18 mouse cellular contexts compared by ENCODE assay signal in genomic region chr15:7064992-7065523, GRCm38 (mm10).
"Had no signal": no experiment of that assay in that cellular context is flagged by ENCODE, and none has a peak within 500 bp of the region (broad histone marks: within the 10 kb centered on the region; RNA-seq: fewer than 3 reads in every experiment).

No protein-coding gene starts in this region.

- H3K4me2 ChIP-seq: limb, embryonic 12.5 days; liver, embryonic 12.5 days; liver, embryonic 15.5 days; lung, embryonic 15.5 days; midbrain, embryonic 11.5 days; neural tube, embryonic 13.5 days had no signal

- H3K27me3 ChIP-seq: limb, embryonic 12.5 days; liver, embryonic 15.5 days; lung, embryonic 15.5 days; neural tube, embryonic 13.5 days had no signal

- ATAC-seq: liver, embryonic 12.5 days had no signal

- H3K36me3 ChIP-seq: limb, embryonic 12.5 days; liver, embryonic 12.5 days; liver, embryonic 15.5 days; lung, embryonic 15.5 days; neural tube, embryonic 13.5 days had no signal

- H3K9ac ChIP-seq: limb, embryonic 12.5 days; liver, embryonic 12.5 days; liver, embryonic 15.5 days; lung, embryonic 15.5 days; neural tube, embryonic 13.5 days had no signal

- H3K9me3 ChIP-seq: limb, embryonic 12.5 days; liver, embryonic 12.5 days; liver, embryonic 15.5 days; lung, embryonic 15.5 days; neural tube, embryonic 13.5 days had no signal

- H3K27ac ChIP-seq: left cerebral cortex, adult 2 months; limb, embryonic 12.5 days; liver, embryonic 12.5 days; liver, embryonic 15.5 days; lung, embryonic 15.5 days; neural tube, embryonic 13.5 days had no signal

- H3K4me3 ChIP-seq: left cerebral cortex, adult 2 months; limb, embryonic 12.5 days; liver, embryonic 12.5 days; liver, embryonic 15.5 days; lung, embryonic 15.5 days; neural tube, embryonic 13.5 days had no signal

- H3K4me1 ChIP-seq: liver, embryonic 12.5 days; liver, embryonic 15.5 days; lung, embryonic 15.5 days had no signal

- DNase-seq: kidney, adult 11 months; layer of hippocampus, postnatal 36 days; liver; lung, adult 18-20 months; lung, postnatal 10 days; lung, postnatal 36 days; midbrain, embryonic 14.5 days; retina, postnatal 1 day; right cerebral cortex, postnatal 25 days; thymus, adult 18-20 months; thymus, postnatal 36 days had no signal
